Mouse (Mus musculus): ENCODE results near the gene Coq5. TPM values are rescaled to one million over a fixed set of nuclear protein-coding genes. Genes with fewer than 3 reads are reported as not detected.

Coq5 gene
- total and polyA plus RNA-seq, 3 experiments = 23.4 to 51.6 (median 42.9) TPM

DNA sequence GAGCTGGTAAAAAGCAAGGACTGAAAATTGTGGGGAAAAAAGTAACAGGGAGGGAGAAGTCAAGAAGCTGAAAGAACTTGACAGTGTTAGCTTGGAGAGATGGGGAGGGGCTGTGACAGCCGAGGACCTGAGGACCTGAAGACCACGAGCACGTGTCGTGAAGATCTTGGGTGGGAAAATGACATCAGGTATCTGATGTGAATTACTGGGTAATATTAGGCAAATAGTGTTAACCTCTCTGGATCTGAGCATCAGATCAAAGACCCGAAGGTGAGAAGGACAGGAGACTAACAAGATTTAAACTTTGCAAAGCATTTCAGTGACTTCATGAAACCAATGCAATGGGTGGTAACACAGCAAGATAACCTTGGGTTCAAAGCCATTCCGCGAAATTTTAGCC is 60.5 kb downstream of the Coq5 start:
- ATAC-seq (ENCODE audit: extremely low read depth, insufficient number of reproducible peaks, low FRiP score, poor library complexity, severe bottlenecking) = no peak
- peaks cover 70% of the 10 kb centered on the region for H3K36me3 ChIP-seq (replicated peaks)
- H3K27me3 ChIP-seq (ENCODE audit: insufficient read depth, low read length) = no peaks in the 10 kb centered on the region
- H3K4me1 ChIP-seq (ENCODE audit: insufficient read depth, low read depth, low read length) = peaks cover 60% of the 10 kb centered on the region
- H3K9me3 ChIP-seq (replicated peaks) = no peaks in the 10 kb centered on the region
- no peak for TF ChIP-seq TAL1 (conservative IDR thresholded peaks at IDR 0.05; ENCODE audit: low read depth, low read length)
- no peak for TF ChIP-seq GATA2 (IDR thresholded peaks at IDR 0.05; ENCODE audit: borderline replicate concordance, low read depth, low read length)
- peak overlapping the region; percentile 98 for H3K4me3 ChIP-seq (ENCODE audit: low read depth, low read length)
- DNase-seq (ENCODE audit: low spot score) = no peak

DNA sequence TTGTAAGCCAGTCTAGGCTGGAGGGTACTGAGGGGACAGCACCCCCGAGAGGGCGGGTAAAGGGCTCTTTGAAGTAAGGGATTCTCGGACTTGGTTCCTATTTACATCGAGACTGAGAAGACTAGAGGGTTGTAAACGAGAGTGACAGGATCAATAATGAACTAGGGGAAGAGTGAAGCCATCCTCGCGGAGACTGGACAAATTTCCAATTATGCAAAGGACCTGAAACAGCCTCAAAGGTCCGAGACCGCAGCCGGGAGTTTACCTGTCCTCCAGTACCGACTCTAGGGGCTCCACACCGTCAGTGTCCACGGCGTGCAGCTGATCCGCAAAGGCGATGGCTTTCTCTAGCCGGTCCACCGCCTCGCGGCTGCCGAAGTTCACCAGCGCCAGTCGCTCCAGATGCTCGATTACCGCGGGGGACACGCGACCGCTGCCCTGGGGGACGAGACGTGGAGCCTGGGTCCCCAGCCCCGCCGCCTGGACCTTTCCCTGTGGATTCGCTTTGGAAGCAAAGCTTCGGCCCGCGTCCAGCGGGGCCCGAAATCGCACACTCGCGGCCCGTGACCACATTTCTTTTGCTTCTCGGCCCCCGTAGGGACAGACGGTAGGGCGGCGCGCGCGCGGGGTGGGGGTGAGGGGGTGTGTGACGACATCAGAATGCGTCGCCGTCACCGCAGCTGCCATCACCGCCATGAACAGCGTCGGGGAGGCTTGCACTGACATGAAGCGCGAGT is 61.3 kb downstream of the Coq5 start, which contains the start of the genes Gatc and Triap1:
Gatc (minus strand) TSS at position 602 of the 737 bp plus-strand sequence.
Triap1 (plus strand) TSS at position 649 of the 737 bp plus-strand sequence.
- peaks cover 61% of the 10 kb centered on the region for H3K4me1 ChIP-seq (ENCODE audit: insufficient read depth, low read depth, low read length)
- H3K36me3 ChIP-seq (replicated peaks) = peaks cover 70% of the 10 kb centered on the region
- H3K27me3 ChIP-seq (ENCODE audit: insufficient read depth, low read length) = no peaks in the 10 kb centered on the region

DNA sequence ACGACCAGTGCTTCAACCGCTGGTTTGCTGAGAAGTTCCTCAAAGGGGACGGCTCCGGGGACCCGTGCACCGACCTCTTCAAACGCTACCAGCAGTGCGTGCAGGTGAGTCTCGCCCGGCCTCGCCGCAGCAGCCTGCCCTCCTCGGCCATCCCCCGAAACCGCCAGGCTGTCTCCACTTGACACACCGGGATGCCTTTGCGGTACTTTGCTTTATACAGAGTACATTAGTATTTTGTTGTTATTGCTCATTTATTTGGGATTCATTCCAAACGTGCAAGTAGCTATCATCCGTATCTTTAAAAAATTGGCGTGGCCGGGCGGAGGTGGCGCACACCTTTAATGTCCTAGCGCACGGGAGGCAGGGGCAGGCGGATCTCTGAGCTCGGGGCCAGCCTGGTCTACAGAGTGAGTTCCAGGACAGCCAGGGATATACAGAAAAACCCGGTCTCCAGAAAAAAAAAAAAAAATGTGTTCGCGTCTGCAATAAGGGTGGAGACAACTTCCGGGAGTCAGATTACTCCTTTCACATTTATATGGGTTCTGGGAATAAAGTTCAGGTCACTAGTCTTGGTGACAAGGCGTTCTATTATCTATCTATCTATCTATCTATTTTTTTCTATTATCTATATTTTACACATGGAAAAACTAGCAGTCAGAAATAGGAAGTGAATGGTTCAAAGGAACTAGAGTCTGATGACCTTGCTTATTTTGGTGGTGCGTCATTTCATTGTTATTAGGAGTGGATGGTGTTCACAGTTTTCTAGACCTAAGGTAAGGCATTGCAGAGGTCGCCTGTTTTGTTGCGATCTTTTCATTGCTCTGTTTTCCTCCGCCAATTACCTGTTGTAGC is 62.1 kb downstream of the Coq5 start:
- ATAC-seq (ENCODE audit: extremely low read depth, insufficient number of reproducible peaks, low FRiP score, poor library complexity, severe bottlenecking) (peak; percentile 61), DNase-seq (ENCODE audit: low spot score) (peak; percentile 67)
- H3K27me3 ChIP-seq (ENCODE audit: insufficient read depth, low read length) = no peaks in the 10 kb centered on the region
- peaks cover 70% of the 10 kb centered on the region for H3K36me3 ChIP-seq (replicated peaks)
- peaks cover 62% of the 10 kb centered on the region for H3K4me1 ChIP-seq (ENCODE audit: insufficient read depth, low read depth, low read length)
- TF ChIP-seq GATA1 (IDR thresholded peaks at IDR 0.05; ENCODE audit: borderline replicate concordance, low read length) = no peak
- no peak for TF ChIP-seq TAL1 (conservative IDR thresholded peaks at IDR 0.05; ENCODE audit: low read depth, low read length)
- TF ChIP-seq POLR2AphosphoS5 (IDR thresholded peaks at IDR 0.05; ENCODE audit: insufficient replicate concordance, low read depth, low read length) = no peak
- TF ChIP-seq CTCF (IDR thresholded peaks at IDR 0.05; ENCODE audit: low read depth, low read length) = no peak
- no peak for TF ChIP-seq GATA2 (IDR thresholded peaks at IDR 0.05; ENCODE audit: borderline replicate concordance, low read depth, low read length)
- peak overlapping the region; percentile 98 for H3K4me3 ChIP-seq (ENCODE audit: low read depth, low read length)
- H3K9me3 ChIP-seq (replicated peaks) = no peaks in the 10 kb centered on the region

More for the DNA sequence above, 61.3 kb downstream of the Coq5 start, which contains the start of the genes Gatc and Triap1:
- ATAC-seq (ENCODE audit: extremely low read depth, insufficient number of reproducible peaks, low FRiP score, poor library complexity, severe bottlenecking) (peak; percentile 50; the same call in 1 of the 2 replicates), DNase-seq (ENCODE audit: low spot score) (peak; percentile 80)
- H3K9me3 ChIP-seq (replicated peaks) = no peaks in the 10 kb centered on the region
- H3K4me3 ChIP-seq (ENCODE audit: low read depth, low read length) = peak within 1 kb of the TSS; percentile 98
- TF ChIP-seq GATA2 (IDR thresholded peaks at IDR 0.05; ENCODE audit: borderline replicate concordance, low read depth, low read length) (no peak), TAL1 (conservative IDR thresholded peaks at IDR 0.05; ENCODE audit: low read depth, low read length) (no peak)

Other genes with a start within 250 kb of the Coq5 start
- gene Gm10401, start 181.4 kb upstream of the Coq5 start, total RNA-seq (2014; fragmentation: Nextera tagmentation) = not detected in 2 replicates
- gene Gm10401, start 181.4 kb upstream of the Coq5 start, total RNA-seq (2017) = 0.46 and 0.49 TPM in 2 replicates
- not detected in 2 replicates for gene Gm10401, start 181.4 kb upstream of the Coq5 start, polyA plus RNA-seq (2012)
- 23.4 and 28.1 TPM in 2 replicates for gene Acads, start 160.3 kb upstream of the Coq5 start, total RNA-seq (2014; fragmentation: Nextera tagmentation)
- gene Acads, start 160.3 kb upstream of the Coq5 start, total RNA-seq (2017) = 23.0 and 26.3 TPM in 2 replicates
- 62.6 and 63.4 TPM in 2 replicates for gene Acads, start 160.3 kb upstream of the Coq5 start, polyA plus RNA-seq (2012)
- gene Unc119b, start 144.7 kb upstream of the Coq5 start, total RNA-seq (2014; fragmentation: Nextera tagmentation) = 12.2 and 12.5 TPM in 2 replicates
- gene Unc119b, start 144.7 kb upstream of the Coq5 start, total RNA-seq (2017) = 14.3 and 16.0 TPM in 2 replicates
- 32.8 and 32.9 TPM in 2 replicates for gene Unc119b, start 144.7 kb upstream of the Coq5 start, polyA plus RNA-seq (2012)
- 191 and 201 TPM in 2 replicates for gene Mlec, start 121.5 kb upstream of the Coq5 start, total RNA-seq (2014; fragmentation: Nextera tagmentation)
- 198 and 202 TPM in 2 replicates for gene Mlec, start 121.5 kb upstream of the Coq5 start, total RNA-seq (2017)
- 105 and 119 TPM in 2 replicates for gene Mlec, start 121.5 kb upstream of the Coq5 start, polyA plus RNA-seq (2012)
- gene Cabp1, start 85.3 kb upstream of the Coq5 start, total RNA-seq (2014; fragmentation: Nextera tagmentation) = not detected in 2 replicates
- gene Cabp1, start 85.3 kb upstream of the Coq5 start, total RNA-seq (2017) = 0.06 and 0.27 TPM in 2 replicates
- not detected in 2 replicates for gene Cabp1, start 85.3 kb upstream of the Coq5 start, polyA plus RNA-seq (2012)
- gene Pop5, start 43.8 kb upstream of the Coq5 start, total RNA-seq (2014; fragmentation: Nextera tagmentation) = 24.2 and 25.5 TPM in 2 replicates
- 61.2 and 82.5 TPM in 2 replicates for gene Pop5, start 43.8 kb upstream of the Coq5 start, total RNA-seq (2017)
- gene Pop5, start 43.8 kb upstream of the Coq5 start, polyA plus RNA-seq (2012) = 18.6 and 28.3 TPM in 2 replicates
- 59.7 and 87.3 TPM in 2 replicates for gene Rnf10, start 6.8 kb upstream of the Coq5 start, total RNA-seq (2014; fragmentation: Nextera tagmentation)
- 56.9 and 57.3 TPM in 2 replicates for gene Rnf10, start 6.8 kb upstream of the Coq5 start, total RNA-seq (2017)
- 201 and 202 TPM in 2 replicates for gene Rnf10, start 6.8 kb upstream of the Coq5 start, polyA plus RNA-seq (2012)
- gene Dynll1, start 21.3 kb downstream of the Coq5 start, total RNA-seq (2014; fragmentation: Nextera tagmentation) = 1,458 and 1,815 TPM in 2 replicates
- gene Dynll1, start 21.3 kb downstream of the Coq5 start, total RNA-seq (2017) = 554 and 587 TPM in 2 replicates
- gene Dynll1, start 21.3 kb downstream of the Coq5 start, polyA plus RNA-seq (2012) = 445 and 449 TPM in 2 replicates
- 38.1 and 47.6 TPM in 2 replicates for gene Srsf9, start 47.5 kb downstream of the Coq5 start, total RNA-seq (2014; fragmentation: Nextera tagmentation)
- gene Srsf9, start 47.5 kb downstream of the Coq5 start, total RNA-seq (2017) = 88.0 and 111 TPM in 2 replicates
- 114 and 127 TPM in 2 replicates for gene Srsf9, start 47.5 kb downstream of the Coq5 start, polyA plus RNA-seq (2012)
- 90.0 and 96.0 TPM in 2 replicates for gene Gatc, start 61.5 kb downstream of the Coq5 start, total RNA-seq (2014; fragmentation: Nextera tagmentation)
- 5.6 and 8.6 TPM in 2 replicates for gene Gatc, start 61.5 kb downstream of the Coq5 start, total RNA-seq (2017)
- gene Gatc, start 61.5 kb downstream of the Coq5 start, polyA plus RNA-seq (2012) = 11.7 and 13.9 TPM in 2 replicates
- 27.8 and 31.8 TPM in 2 replicates for gene Triap1, start 61.6 kb downstream of the Coq5 start, total RNA-seq (2014; fragmentation: Nextera tagmentation)
- 45.5 and 47.0 TPM in 2 replicates for gene Triap1, start 61.6 kb downstream of the Coq5 start, total RNA-seq (2017)
- gene Triap1, start 61.6 kb downstream of the Coq5 start, polyA plus RNA-seq (2012) = 5.3 and 14.1 TPM in 2 replicates
- gene Cox6a1, start 69.3 kb downstream of the Coq5 start, total RNA-seq (2014; fragmentation: Nextera tagmentation) = 312 and 362 TPM in 2 replicates
- 143 and 153 TPM in 2 replicates for gene Cox6a1, start 69.3 kb downstream of the Coq5 start, total RNA-seq (2017)
- 1,989 and 2,415 TPM in 2 replicates for gene Cox6a1, start 69.3 kb downstream of the Coq5 start, polyA plus RNA-seq (2012)
- gene Msi1, start 149.9 kb downstream of the Coq5 start, total RNA-seq (2014; fragmentation: Nextera tagmentation) = 6.7 and 8.7 TPM in 2 replicates
- 0.23 and 0.55 TPM in 2 replicates for gene Msi1, start 149.9 kb downstream of the Coq5 start, total RNA-seq (2017)
- 3.4 and 3.7 TPM in 2 replicates for gene Msi1, start 149.9 kb downstream of the Coq5 start, polyA plus RNA-seq (2012)
- gene Pla2g1b, start 186.6 kb downstream of the Coq5 start, total RNA-seq (2014; fragmentation: Nextera tagmentation) = not detected in 2 replicates
- not detected in 2 replicates for gene Pla2g1b, start 186.6 kb downstream of the Coq5 start, total RNA-seq (2017)
- 0.18 TPM in 1 of 2 replicates, not detected in the other for gene Pla2g1b, start 186.6 kb downstream of the Coq5 start, polyA plus RNA-seq (2012)
- gene Sirt4, start 205.1 kb downstream of the Coq5 start, total RNA-seq (2014; fragmentation: Nextera tagmentation) = 27.5 and 29.7 TPM in 2 replicates
- gene Sirt4, start 205.1 kb downstream of the Coq5 start, total RNA-seq (2017) = 9.3 and 14.8 TPM in 2 replicates
- gene Sirt4, start 205.1 kb downstream of the Coq5 start, polyA plus RNA-seq (2012) = 8.0 and 13.3 TPM in 2 replicates
- gene Pxn, start 227.0 kb downstream of the Coq5 start, total RNA-seq (2014; fragmentation: Nextera tagmentation) = 17.8 and 25.8 TPM in 2 replicates
- 12.0 and 14.2 TPM in 2 replicates for gene Pxn, start 227.0 kb downstream of the Coq5 start, total RNA-seq (2017)
- gene Pxn, start 227.0 kb downstream of the Coq5 start, polyA plus RNA-seq (2012) = 62.9 and 63.3 TPM in 2 replicates